Mouse (Mus musculus) heart, postnatal 0 days (tissue): ENCODE measurements around the gene Filip1l. TPM values are rescaled to one million over a fixed set of nuclear protein-coding genes. Genes with fewer than 3 reads are reported as not detected.

Source experiments
- ATAC-seq: fragments of 200-750 bp; cut with Nextera tagmentation; 2 replicates; pipeline ENCODE4 v1.8.0; 2017; ENCODE audit warnings: low read depth, moderate number of reproducible peaks, moderate library complexity; ENCODE audit not compliant: insufficient read depth
- DNase-seq: peaks from one replicate; pipeline ENCODE4 v3.0.0-alpha.2; 2016; ENCODE audit warnings: low spot score
- H3K27ac ChIP-seq: fragments of 300-500 bp; sonication (generic); 2 replicates; pipeline ENCODE4 v1.5.1; 2014; ENCODE audit warnings: low read depth, mild to moderate bottlenecking
- H3K27me3 ChIP-seq: fragments of 300-500 bp; sonication (generic); 2 replicates; pipeline ENCODE4 v1.6.1; 2014; ENCODE audit warnings: low read length, mixed read lengths; ENCODE audit not compliant: control insufficient read depth, insufficient read depth
- H3K36me3 ChIP-seq: fragments of 300-500 bp; sonication (generic); replicated peaks from 2 replicates; pipeline ENCODE4 v1.6.1; 2014; ENCODE audit warnings: low read length, mixed read lengths; ENCODE audit not compliant: control insufficient read depth, insufficient read depth
- H3K4me1 ChIP-seq: fragments of 300-500 bp; sonication (generic); 2 replicates; pipeline ENCODE4 v1.6.1; 2014; ENCODE audit warnings: antibody characterized with exemption; ENCODE audit not compliant: control insufficient read depth, insufficient read depth
- H3K4me2 ChIP-seq: fragments of 300-500 bp; sonication (generic); 2 replicates; pipeline ENCODE4 v1.6.1; 2014; ENCODE audit warnings: low read depth, mild to moderate bottlenecking, low read length, moderate library complexity
- H3K4me3 ChIP-seq: fragments of 300-500 bp; sonication (generic); 2 replicates; pipeline ENCODE4 v1.5.1; 2014; ENCODE audit warnings: low read depth, low read length
- H3K9ac ChIP-seq: fragments of 300-500 bp; sonication (generic); replicated peaks from 2 replicates; pipeline ENCODE4 v1.6.1; 2014; ENCODE audit warnings: low read depth, low read length, mixed read lengths
- H3K9me3 ChIP-seq: fragments of 300-500 bp; sonication (generic); replicated peaks from 2 replicates; pipeline ENCODE4 v1.6.1; 2016; ENCODE audit warnings: low read length; ENCODE audit not compliant: control insufficient read depth
- CTCF ChIP-seq: IDR thresholded peaks from 2 replicates; pipeline ENCODE4 v1.5.1; 2016; ENCODE audit warnings: antibody characterized with exemption, control low read depth, low read depth
- EP300 ChIP-seq: IDR thresholded peaks from 2 replicates; pipeline ENCODE4 v1.6.1; 2016; ENCODE audit warnings: antibody characterized with exemption, low read depth
- WGBS: fragments of 180-500 bp; shearing (Covaris S2); extraction: QIAGEN DNeasy Blood & Tissue Kit; methylation state at CpG from one replicate; pipeline ENCODE4 v1.1.7; 2014; 5-methylcytosine and 5-hydroxymethylcytosine counted together
- polyA plus RNA-seq: library from polyadenylated mRNA; unstranded; fragments of >200 nt; fragmentation: Nextera tagmentation; extraction: Ambion mirVana; gene quantifications from 2 replicates; pipeline ENCODE4 v1.2.1, GENCODE M21; 2015
- total RNA-seq: library from RNA; depleted of rRNA; stranded (reverse); fragments of >200 nt; gene quantifications from 2 replicates; pipeline ENCODE4 v1.2.3, GENCODE M21; 2014; ENCODE audit warnings: low replicate concordance

Gene Filip1l
- total and polyA plus RNA-seq, 2 experiments from 2014 or later: 14.1 to 26.0 TPM

DNA sequence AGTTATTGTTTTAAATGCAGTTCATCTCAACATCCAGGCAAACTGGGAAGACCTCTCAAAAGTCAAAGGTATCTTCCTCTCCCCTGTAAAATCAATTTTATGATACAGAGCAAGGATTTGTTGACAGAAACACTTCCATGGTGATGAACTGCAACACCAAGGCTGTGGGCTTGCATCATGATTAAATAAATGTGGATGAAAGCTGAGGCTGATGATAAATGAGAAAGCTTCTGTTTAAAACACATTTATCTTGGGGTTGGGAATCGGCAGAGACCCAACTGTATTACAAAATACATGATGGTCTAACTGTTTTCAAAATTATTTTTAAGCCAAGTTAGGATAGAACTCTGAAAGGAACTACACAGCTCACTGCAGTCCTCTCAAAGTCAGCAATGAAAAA lies 220.9 kb downstream of the Filip1l start:
- DNase-seq: no peak
- no peak overlapping the region for H3K4me3 ChIP-seq
- no peak overlapping the region for H3K27ac ChIP-seq
- no peaks in the 10 kb centered on the region for H3K9me3 ChIP-seq
- no peak for TF ChIP-seq CTCF
- TF ChIP-seq EP300: no peak
- H3K9ac ChIP-seq: no peak overlapping the region
- no peak overlapping the region for H3K4me2 ChIP-seq
- H3K4me1 ChIP-seq: peaks cover 4% of the 10 kb centered on the region; the same call in 1 of the 2 replicates
- ATAC-seq: no peak
- 55% methylated on average over 1 of the region's 1 CpGs for WGBS
- H3K27me3 ChIP-seq: no peaks in the 10 kb centered on the region
- H3K36me3 ChIP-seq: peaks cover 37% of the 10 kb centered on the region

DNA sequence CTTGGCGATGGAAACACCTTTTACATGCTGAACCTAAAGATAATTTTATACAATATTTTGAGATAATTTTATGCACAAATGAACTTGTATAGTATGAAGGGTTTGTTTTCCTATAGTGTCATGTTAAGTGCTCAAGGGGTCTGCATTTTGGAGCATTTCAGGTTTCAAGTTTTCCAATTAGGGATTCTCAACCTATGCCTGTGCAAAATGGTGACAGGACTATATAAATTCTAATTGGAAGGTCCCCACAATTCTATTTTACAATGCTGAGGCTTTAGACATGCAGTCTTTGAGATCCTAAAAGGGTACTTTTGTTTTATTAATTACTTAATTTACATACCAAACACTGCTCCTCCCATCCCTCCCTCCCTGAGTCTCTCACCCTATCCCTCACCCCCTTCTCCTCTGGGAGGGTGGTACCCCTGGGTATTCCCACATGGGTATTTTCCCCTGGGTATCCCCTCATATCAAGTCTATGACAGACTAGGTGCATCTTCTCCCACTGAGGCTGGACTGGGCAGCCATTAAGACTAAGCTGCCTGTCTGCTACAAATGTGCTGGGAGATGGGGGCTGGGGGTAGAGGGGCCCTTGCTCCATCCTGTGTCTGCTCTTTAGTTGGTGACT lies 223.0 kb downstream of the Filip1l start:
- ATAC-seq: no peak
- H3K36me3 ChIP-seq: peaks cover 22% of the 10 kb centered on the region
- no peak overlapping the region for H3K27ac ChIP-seq
- H3K9me3 ChIP-seq: no peaks in the 10 kb centered on the region
- 90% methylated on average over 1 of the region's 1 CpGs for WGBS
- H3K9ac ChIP-seq: no peak overlapping the region
- no peak overlapping the region for H3K4me2 ChIP-seq
- H3K27me3 ChIP-seq: no peaks in the 10 kb centered on the region
- H3K4me1 ChIP-seq: peaks cover 4% of the 10 kb centered on the region; the same call in 1 of the 2 replicates
- H3K4me3 ChIP-seq: no peak overlapping the region
- no peak for DNase-seq
- TF ChIP-seq EP300: no peak
- TF ChIP-seq CTCF: no peak

DNA sequence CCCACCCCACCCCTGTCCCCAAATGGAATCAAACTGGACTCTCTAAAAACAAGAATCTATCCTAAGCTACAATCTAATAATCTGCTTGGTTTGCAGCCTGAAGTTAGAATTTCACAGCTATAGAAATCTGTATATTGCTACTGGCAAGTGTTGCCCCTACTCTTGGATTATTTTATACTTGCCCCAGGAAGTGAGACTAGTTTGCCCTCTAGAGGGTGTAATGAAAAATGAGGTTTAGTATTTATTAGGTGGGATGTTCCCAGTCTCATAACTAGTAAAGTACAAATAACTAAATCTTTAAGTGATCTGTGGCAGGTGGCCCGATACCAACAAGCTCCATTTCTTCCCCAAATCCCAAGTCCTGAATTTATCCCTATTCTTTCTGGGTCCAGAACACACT lies 224.6 kb downstream of the Filip1l start:
- H3K27ac ChIP-seq: no peak overlapping the region
- TF ChIP-seq CTCF (peak; percentile 53), EP300 (no peak)
- H3K4me2 ChIP-seq: no peak overlapping the region
- peaks cover 6% of the 10 kb centered on the region for H3K36me3 ChIP-seq
- no peaks in the 10 kb centered on the region for H3K27me3 ChIP-seq
- H3K9me3 ChIP-seq: no peaks in the 10 kb centered on the region
- H3K4me3 ChIP-seq: no peak overlapping the region
- WGBS: 84% methylated on average over 1 of the region's 1 CpGs
- ATAC-seq (no peak), DNase-seq (no peak)
- no peaks in the 10 kb centered on the region for H3K4me1 ChIP-seq
- no peak overlapping the region for H3K9ac ChIP-seq

DNA sequence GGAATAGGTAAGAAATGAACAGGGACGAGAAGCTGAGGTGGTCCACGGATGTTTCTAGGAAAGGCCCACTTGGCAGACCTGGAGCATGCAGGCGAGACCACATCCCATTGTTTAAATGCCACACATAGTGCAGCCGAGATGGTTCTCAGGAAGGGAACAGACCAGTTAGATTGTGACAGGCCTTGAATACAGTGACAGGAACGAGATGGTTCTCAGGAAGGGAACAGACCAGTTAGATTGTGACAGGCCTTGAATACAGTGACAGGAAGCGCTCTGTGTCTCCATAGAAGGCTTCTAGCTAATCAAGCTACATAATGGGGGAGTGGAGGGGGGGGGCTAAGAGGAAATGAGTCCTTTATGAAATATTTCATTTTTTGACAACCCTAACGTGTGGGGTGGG lies 227.1 kb downstream of the Filip1l start:
- DNase-seq (no peak), ATAC-seq (peak; percentile 42; the same call in 1 of the 2 replicates)
- Histone ChIP-seq H3K36me3 (peaks cover 6% of the 10 kb centered on the region; the same call in 1 of the 2 replicates), H3K4me1 (no peaks in the 10 kb centered on the region), H3K9ac (no peak overlapping the region), H3K27me3 (no peaks in the 10 kb centered on the region), H3K9me3 (no peaks in the 10 kb centered on the region), H3K27ac (peak overlapping the region; percentile 41), H3K4me3 (no peak overlapping the region), H3K4me2 (no peak overlapping the region)
- WGBS: 28% methylated on average over 7 of the region's 7 CpGs
- TF ChIP-seq EP300 (no peak), CTCF (no peak)

DNA sequence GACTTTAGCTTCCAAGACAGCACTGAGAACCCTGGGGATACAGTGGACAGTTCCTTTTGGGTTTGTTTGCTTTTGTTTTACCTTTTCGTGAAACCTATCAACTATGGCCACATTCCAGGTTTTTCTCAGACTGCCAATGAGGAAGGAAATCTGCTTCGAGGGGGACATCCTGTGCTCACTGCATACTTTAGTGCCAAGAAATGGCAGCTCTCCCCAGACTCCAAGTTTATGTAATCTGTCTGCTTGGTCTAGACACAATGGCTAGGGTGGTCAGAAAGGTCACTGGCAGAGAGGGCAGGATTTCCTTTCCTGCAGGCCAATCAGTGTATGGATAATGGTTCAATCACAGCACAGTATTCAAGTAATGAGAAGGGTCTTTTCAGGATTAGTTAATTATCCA lies 229.1 kb downstream of the Filip1l start:
- H3K4me2 ChIP-seq: no peak overlapping the region
- H3K27ac ChIP-seq: peak overlapping the region; percentile 62
- peaks cover 6% of the 10 kb centered on the region; the same call in 1 of the 2 replicates for H3K36me3 ChIP-seq
- no peak overlapping the region for H3K9ac ChIP-seq
- TF ChIP-seq EP300: peak; percentile 93
- TF ChIP-seq CTCF: no peak
- H3K4me1 ChIP-seq: no peaks in the 10 kb centered on the region
- H3K27me3 ChIP-seq: no peaks in the 10 kb centered on the region
- peak; percentile 72 for ATAC-seq
- WGBS: 65% methylated on average over 2 of the region's 2 CpGs
- H3K4me3 ChIP-seq: no peak overlapping the region
- no peak for DNase-seq
- no peaks in the 10 kb centered on the region for H3K9me3 ChIP-seq

DNA sequence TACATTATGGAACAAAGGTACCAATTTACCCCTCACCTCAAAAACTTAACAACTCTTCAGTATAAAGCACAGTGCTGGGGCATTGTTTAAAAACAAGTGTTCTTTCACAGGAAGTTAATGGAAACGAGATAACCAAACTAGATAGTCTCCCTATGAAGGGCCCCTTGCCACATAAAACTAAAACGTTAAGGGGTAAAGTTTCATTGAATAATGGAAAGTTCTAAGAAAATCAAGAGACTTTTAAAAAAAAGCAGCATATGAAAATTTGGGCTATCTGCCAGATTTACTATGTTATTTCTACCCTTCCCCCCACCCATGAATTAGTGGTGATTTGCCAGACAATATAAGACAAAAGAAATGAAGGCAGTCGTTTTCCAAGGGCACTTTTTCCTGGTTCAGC lies 232.3 kb downstream of the Filip1l start:
- H3K36me3 ChIP-seq: peaks cover 6% of the 10 kb centered on the region; the same call in 1 of the 2 replicates
- H3K4me3 ChIP-seq: no peak overlapping the region
- no peaks in the 10 kb centered on the region for H3K4me1 ChIP-seq
- DNase-seq (no peak), ATAC-seq (no peak)
- no peak overlapping the region for H3K9ac ChIP-seq
- 40% methylated on average over 3 of the region's 3 CpGs for WGBS
- no peak overlapping the region for H3K4me2 ChIP-seq
- H3K9me3 ChIP-seq: no peaks in the 10 kb centered on the region
- H3K27ac ChIP-seq: peak overlapping the region; percentile 59
- H3K27me3 ChIP-seq: no peaks in the 10 kb centered on the region
- TF ChIP-seq CTCF (no peak), EP300 (no peak)
